Mouse (Mus musculus) kidney, adult 11 months (tissue): ENCODE measurements at regions not wholly inside any gene's neighbourhood (a gene's known extent, or its start where the extent isn't known, plus 50 kb on each side); places are given as distances from the start of the nearest gene placed in this dataset.

Experiments
- DNase-seq: peaks from one replicate; pipeline ENCODE4 v3.0.0; 2022

DNA sequence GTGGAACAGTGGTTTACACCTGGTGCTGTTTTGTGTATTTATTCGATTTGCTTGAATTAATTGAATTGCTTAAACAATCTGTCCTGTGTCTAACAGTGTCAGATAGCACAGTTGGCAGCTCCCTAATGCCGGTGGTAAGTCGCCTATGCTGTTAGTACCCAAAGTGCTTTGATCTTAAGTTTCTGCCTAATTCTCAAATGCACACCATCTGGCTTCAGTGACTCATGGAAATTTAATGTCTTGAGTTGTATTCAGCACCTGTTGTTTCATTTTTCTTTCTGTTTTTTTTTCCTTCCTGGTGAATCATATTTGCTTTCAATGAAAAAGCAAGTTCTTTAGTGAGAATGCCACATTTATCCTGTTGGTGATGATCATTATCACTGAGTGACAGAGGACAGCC, 201.7 kb upstream of the Nrip1 start:
- no peak for DNase-seq

DNA sequence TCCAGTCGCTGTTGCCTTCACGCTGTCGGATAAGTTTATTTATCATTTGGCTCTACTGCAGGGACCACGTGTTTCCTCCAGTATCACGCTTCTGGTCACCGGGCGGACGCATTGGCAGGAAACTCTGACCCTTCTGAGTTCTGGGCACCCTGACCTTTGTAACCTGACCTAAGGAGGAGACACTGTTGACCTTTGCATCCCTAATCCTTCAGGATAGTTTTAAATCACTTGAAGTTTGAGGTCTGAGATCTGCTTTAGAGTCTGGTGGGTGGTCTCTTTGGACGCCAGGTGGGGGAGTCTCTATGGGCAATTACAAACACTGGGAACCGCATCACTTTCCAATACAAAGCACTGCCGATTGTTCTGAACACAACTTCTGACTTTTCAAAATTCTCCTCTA, 192.6 kb upstream of the Nrip1 start:
- DNase-seq = peak; percentile 20

DNA sequence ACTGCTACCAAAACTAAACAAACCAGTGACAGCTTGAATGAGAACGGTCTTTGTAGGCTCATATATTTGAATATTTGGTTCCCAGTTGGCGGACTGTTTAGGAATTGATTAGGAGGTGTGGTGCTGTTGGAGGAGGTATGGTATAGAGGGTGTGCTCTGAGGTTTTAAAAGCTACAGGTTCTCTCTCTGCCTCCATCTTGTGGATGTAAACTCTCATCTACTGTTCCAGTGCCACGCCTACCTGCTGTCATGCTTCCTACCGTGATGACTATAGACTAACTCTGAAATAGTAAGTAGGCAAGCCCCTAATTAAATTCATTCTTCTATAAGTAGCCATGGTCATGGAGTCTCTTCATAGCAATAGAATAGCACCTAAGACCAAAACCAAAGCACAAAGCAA, 181.2 kb upstream of the Nrip1 start:
- no peak for DNase-seq

DNA sequence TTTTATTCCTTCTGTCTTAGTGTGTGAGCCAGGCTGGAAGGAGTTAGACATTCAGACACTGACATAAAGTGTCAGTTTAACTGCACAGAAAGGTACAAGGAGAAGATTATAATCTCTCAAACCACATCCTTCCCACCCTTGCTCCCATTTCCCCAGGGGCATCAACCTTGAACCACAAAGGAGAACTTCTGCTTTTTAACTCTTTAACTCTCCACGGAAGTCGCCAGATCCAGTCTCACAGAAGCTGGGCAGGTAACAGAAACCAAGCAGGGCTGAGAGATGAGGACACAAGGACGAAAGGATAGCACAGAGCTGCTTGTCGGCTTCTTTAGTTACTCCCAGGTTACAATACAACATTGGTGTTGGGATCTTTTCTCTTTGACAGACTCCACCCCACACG, 176.0 kb upstream of the Nrip1 start:
- no peak for DNase-seq

DNA sequence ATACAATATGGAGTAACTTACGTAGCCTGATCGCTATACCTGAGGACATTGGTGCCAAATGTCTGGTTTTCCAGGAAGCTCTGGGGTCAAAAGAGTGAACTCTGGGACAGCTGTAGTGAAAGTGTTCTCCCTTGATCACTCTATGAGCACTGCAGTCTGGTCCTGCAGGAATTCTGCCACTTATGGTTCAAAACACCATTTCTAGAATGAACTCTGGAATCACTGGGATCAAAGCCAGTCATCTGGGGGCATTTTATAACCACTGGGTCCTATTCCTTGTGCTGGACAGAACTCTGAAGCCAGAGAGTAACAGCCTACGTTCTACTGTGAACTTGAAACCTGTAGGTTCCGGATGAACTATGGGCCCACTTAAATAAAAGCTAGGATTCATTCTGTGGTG, 173.5 kb upstream of the Nrip1 start:
- no peak for DNase-seq

DNA sequence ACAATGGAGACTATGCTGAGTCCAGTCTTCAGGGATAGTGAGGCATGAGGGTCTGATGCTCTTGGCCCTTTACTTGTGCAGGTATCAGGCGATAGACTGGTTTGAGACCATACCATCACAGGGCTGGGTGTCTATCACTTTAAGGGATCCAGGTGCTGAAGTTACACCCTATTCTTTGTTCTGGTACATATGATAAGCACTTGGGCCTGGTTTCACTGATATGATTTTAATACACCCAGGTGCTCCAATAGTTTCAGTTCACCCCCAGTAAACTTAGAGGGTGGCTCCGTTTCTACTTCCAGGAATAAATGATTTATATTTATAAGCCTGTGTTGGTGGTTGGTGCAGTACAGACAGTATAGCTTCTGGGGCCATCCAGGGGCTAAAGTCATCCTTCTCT, 173.0 kb upstream of the Nrip1 start:
- DNase-seq = no peak

DNA sequence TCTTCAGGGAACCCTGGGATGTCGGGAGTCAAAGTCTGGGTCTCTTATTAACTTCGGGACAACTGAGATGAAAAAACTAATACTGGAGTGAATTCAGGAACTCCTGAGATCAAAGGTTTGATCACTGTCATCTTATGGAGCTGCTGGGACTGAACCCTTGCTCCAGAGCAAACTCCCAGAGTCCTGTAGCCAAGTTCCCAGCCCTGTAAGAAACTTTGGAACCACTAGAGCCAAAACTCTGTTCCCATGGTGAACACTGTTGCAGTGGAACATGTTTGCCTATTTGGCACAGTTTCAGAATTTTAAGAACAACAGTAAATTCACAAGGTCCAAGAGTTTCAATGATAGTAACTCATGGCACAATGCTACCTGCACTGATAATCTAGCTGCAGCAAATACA, 172.3 kb upstream of the Nrip1 start:
- no peak for DNase-seq

DNA sequence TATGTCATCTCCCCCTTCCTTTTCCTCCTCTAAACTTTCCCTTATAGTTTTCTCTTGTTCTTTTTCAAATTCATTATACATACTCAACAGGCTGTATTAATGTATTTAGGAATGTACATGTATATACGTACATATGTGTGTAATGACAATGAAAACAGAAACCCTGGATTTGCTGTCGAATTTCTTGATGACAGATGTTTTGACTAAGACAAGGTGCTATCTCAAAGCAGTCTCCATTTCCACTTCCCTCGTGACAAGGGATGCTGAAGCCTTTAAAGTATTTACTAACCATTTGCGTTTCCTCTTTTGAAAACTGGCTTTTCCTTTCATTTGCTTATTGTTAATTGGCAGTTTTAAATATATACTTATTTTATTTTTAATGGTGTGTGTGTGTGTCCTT, 171.3 kb upstream of the Nrip1 start:
- no peak for DNase-seq

DNA sequence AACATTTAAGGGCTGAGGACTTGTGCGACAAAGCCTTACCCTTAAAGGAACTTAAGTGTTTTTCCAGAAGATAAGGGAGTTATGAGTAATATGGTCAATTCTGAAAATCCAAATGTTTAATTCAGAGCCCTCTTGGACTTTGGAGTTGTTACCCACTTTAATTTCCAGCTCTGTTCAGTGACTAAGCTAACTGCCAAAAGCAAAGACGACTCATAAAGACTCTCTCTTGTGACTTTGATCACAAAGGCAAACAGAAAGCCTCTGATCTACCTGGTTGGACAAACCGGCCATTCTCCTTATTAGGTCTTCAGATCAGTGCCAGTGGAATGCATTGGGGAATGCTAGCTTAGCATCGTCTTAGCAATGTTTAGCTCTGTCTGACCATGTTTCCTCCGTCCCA, 167.3 kb upstream of the Nrip1 start:
- DNase-seq = no peak

DNA sequence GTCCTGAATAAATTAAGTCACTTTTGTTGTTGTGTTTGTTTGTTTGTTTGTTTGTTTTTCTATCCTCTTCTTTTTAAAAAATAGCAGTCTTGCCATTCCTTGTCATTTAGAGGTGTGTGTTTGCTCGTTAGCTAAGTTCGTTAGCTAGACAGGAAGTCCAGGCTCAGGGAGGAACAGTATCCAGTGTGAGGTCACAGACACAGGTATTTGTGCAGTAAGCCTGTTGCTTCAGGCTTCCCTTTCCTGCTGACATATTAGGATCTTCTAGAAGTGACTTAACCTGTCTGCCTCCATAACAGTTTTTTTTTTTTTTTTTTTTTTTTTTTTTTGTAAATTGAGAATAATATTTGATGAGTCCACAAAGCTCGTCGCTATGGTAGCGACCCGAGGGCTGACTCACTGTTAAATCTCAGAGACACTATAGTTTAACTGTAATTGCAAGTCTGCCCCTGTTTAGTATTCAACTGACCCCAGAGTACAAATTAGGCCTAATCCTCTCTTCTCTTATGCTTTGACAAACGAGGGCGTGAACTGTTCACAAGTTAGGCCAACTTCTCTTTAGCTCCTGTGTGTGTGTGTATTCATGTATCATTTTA, 166.8 kb upstream of the Nrip1 start:
- no peak for DNase-seq

DNA sequence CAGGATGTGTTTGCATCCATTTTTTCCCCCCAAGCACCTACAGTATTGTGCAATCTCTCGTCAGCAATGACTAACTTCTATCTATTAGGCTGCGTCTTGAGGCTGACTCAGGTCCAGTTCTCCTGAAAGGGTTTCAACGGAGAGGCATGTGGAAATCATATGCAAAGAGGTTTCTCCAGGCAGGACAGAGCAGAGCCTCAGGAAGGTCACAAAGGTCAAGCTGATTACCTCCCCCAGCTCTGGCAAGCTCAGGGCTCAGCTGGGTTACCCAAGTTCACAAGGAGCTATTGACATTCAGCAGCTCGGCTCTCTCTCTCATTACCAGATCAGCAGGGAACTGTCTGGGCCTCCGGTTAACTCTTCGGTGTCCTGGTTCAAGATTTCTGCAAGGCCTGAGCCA, 166.0 kb upstream of the Nrip1 start:
- DNase-seq = peak; percentile 60

DNA sequence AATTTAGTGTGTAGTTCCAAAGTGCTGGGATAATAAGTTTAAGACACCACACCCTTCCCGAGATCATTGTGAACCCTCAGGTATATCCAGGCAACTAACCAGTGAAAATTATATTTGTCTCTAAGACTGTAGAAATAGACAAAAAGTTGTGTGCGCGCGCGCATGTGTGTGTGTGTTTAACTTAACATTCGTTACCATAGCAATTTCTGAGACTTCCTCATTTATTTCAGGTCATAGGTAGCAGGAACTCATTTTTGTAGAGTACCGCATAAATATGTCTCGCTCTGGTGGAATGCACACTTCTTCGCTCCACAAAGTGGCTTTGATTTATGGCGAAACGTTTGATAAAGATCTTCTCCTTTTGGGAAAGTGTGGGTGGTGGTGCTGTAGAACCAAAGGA, 164.2 kb upstream of the Nrip1 start:
- no peak for DNase-seq

DNA sequence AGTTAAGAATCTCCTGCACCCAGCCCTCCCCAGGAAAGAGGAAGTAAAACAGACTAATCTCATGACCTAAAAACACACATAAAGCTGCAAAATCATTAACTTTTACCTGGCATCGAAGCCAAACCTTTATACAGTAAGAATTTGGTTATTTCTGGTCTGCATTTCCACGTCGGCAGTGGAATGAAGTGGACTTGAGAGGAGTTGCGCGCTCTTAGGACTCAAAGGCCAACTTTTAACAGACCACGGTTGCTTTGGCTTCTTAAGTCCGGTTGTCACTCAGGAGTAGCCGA, 159.2 kb upstream of the Nrip1 start:
- DNase-seq = peak; percentile 49

DNA sequence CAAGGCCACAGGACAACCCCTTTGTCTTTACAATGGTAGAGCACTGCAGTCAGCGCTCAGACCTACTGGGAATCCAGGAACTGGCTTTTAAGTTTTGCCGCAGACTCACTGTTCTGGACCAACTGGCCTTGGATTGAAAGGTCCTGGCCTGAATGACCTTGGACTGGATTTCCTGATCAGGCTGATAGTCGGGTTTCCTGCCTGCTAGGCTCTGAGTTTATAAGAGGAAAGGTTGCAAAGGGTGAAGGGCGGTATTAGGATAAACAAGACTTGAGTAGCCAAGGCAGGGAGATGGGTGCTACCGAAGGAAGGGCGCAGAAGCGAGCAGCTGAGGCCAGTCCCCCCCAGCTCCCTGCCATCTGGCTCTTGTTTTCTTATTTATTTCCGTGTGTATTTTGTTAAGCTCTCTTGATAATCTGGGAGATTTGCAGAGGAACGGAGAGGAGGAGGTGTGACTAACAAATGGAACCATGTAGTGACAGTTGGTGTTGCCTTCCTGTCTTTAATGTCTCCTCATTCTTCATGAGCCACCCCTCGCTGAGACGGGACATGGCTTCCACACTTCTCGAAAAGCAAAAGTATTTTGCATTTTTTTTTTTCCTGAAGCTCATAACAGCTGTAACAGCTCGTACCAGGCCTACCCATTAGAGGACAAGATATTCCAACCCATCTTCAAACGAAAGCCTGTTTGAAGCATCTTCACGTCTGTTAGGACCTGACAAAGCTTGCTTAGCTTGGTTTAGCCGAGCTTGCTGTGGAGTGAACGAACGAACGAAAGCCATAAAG, 158.7 kb upstream of the Nrip1 start:
- peak; percentile 49 for DNase-seq

DNA sequence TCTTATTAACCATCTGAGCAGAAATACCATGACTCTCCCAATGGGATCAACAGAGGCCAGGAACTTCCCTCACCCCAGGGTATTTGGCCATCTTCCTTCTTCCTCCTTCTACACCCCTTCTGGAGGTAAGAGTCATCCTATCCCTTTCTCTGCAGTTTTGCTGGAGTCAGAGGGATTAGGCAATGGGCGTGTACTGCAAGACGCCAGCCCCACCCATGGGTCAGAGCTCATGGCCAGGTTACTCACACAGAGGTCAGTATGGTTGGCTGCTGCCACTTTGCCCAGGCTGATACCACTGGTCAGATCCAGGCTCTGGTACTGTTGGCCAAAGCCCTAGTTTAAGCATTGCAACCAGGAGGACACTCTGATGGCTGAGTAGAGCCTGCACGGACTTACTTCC, 157.3 kb upstream of the Nrip1 start:
- peak; percentile 26 for DNase-seq

DNA sequence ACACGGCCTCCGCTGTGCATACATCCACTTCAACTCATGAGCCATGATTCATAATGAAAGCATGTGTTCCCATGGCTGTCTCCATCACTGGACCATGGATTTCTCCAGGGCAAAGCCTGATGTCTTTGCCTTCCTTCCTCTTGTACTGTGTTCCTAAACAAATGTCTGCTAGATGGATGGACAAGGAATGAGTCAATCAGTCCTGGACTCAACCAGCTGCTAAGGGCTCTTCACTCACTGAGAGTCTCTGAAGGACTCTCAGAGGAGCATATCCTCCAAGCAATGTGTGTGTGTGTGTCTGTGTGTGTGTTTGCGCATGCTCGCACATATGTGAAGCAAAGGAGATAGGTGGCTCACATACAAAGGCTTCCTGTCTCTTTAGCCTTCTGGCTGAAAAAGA, 156.0 kb upstream of the Nrip1 start:
- DNase-seq = no peak

DNA sequence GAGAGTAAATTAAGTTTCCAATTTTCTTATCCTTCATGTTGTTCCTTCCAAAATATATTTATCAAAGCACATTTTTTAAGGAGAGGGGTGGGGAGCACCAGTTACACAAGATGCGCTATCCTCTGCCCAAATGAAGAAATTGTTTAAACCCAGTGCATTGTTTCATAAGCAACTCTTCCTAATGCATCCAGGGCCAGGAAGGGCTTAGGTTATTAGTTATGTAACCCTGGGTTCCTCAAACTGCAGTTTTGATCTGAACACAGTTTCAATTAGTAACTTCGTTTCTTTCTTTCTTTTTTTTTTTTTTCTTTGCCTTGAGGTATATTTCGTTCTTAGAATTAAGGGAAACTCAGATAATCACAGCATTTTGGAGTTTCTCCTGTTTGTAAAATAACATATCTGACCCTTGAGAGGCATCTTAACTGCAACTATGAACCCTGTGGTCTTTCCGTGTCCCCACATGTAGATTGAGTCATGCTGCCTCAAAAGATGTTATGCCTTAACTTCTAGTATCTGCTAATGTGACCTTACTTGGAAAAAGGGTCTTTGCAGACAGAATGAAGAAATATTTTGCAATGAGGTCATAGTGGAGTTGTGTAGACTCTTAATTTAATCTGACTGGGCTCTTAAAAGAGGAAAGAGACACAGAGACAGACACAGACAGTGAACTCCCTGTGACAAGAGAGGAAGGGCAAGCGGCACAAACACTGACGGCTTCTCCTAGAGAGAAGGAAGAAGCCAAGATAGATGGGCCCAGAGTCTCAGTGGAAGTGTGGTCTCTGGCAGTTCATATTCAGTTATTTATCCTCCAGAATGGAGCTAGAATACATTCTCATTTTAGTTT, 153.7 kb upstream of the Nrip1 start:
- DNase-seq = no peak

DNA sequence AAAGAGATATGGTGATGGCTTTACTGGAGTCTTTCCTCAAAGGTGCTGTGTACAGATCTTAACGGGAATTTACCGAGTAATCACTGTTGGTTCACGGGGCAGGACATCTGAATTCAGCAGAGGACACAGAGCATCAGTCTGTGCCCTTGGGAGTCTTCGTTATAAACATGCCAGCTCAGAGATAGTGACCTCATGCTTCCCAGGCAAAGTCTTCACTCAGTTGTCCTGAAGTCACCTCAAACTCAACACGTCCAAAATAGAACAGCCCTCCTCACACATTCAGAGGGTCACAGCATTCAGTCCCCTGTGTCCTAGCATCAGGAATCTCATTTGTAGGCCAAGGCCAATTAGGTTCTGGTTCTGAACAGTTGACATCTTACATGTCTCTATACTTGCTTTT, 151.9 kb upstream of the Nrip1 start:
- DNase-seq = no peak

DNA sequence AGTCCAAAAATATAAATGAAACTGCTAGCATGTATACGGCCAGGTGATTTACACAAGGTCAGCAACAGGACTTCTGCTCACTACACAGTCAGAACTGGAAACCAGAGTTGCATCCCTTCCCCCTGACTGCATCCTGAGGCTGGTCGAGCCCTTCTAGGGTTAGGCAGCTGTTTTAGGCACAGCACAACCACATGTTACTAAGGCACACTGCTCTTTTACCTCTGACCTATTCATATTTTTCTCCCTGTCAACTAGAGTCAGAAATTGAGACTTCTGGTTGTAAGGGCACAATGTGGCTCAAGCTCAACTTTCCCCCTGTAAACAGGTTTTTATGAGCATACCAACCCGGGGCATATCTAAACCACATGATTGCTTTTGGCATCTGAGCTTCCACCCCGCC, 151.3 kb upstream of the Nrip1 start:
- no peak for DNase-seq

DNA sequence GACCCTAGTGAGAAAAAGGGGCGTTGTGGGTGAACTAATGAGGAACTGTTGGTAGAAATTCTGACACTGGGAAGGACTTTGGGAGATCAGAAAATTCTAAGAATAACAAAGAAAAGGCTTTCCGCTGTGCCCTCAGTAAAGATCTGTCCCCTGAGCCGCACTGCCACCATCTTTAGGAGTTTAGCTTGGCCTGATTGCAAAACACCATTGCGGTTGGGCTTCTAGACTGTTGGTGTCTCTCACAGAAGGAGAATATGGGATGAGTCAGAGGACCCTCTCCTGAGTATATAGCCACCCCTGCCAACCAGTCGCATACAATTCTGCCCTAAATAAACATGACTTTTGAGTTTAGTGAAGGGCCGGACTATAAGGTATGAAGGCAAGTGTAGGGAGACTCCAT, 147.5 kb upstream of the Nrip1 start:
- no peak for DNase-seq

DNA sequence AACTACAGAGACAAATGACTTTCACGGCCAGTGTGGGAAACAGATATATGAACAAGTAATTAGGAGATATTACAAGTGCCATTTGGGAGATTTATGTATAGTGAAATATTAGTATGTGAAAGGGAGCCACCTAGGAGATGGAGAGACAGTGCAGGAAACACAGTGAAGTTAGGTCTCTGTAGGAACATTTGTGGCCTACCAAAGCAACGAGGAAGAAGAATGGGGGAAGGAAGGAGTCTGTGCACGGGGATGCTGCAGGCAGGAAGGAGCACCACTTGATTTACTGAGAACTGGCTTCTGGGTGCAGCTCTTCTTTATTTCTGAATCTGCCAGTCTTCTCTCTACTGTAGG, 147.0 kb upstream of the Nrip1 start:
- no peak for DNase-seq

DNA sequence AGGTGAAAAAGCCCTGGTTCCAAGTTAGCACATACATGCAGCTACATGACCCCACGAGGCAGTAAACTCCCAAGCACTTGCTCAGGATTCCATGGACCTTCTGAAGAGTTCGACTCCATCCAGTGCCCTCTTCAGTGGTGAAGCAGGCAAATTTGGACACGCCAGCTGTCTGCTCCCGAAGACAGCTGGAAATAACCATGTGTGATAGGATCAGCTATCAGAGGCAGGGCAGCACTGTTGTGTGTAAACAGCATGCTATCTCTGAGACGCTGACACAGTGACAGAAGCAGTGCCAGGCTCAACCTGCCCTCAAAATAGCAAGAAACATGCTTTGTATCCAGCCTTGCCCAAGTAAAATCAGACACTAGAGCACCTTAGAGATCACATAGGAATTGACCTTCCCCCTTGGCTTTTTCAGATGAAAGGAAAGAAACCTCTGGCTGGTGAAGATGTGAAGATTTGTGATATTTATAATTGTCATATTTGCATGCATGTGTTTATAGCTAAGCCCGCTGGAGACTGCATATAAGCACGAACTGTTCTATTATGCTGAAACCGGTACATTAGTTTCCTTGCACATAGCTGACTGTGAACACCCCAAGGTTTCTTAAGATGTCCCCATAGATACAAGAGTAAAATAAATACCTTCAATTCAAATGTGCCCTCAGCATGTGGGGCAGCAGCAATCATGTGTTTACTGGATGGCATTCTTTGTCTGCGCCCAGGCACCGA, 146.4 kb upstream of the Nrip1 start:
- no peak for DNase-seq

DNA sequence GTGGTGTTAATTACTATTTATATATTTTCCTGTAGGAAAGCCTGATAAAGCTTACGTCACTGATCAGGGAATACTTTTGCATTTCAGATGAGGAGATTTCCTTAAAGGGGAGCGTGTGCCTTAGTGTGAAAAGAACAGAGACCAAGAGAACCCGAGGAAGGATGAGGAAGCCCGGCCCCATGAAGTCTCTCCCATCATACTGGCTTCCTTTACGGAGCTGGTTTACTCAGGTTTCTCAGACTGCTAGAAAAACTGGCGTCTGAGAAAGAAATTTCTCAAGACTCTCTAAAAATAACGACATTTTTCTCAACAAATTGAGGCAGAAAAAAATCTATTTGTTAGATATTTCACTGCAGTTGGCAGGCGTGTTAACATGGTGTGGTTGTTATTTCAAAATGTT, 137.2 kb upstream of the Nrip1 start:
- DNase-seq = no peak

DNA sequence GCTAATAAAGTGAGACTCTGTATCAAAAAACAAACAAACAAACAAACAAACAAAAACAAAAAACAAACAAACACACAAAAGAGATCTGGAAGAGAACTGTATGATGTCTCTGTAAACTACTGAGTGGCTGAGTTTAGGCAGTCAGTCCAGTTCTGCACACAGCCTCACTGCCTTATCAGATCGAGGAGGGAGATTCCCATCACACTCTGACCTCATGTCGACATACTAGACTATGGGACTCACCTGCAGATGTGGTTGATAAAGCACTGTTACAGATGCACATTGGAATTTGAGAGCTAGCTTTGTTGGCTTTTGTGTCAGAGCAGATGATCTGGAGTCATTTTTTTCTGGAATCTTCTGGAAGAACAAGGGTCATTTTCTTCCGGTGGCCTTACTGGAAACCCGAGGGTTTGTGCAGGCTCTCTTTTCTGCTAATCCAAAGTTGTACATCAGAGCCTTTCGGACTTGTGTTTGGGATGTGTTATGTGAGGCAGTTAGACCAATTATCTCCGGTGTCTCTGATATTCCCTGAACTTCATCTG, 135.6 kb upstream of the Nrip1 start:
- no peak for DNase-seq
